Mouse (Mus musculus): ENCODE data around the gene Dop1b.

GRCm38 (mm10) chr16:93707116-93707515 is 4.6 kb upstream of the Dop1b start:
- TF ChIP-seq E2F4 (IDR thresholded peaks at IDR 0.05; ENCODE audit: insufficient read depth) (no peak), MYOD1 (IDR thresholded peaks at IDR 0.05; ENCODE audit: control insufficient read depth in 1 of 3, insufficient read length in 2 of 3, low read depth in 2 of 3) (no peak), POLR2A (IDR thresholded peaks at IDR 0.05; ENCODE audit: insufficient read length, low read depth) (no peak)

Measured in myocyte (in vitro differentiated cells).